Mouse (Mus musculus): ENCODE measurements at regions not wholly inside any gene's neighbourhood (a gene's known extent, or its start where the extent isn't known, plus 50 kb on each side); places are given as distances from the start of the nearest gene placed in this dataset.
"Not testable (repeated sequence)": the region's sequence is repeated elsewhere in the genome, so short reads cannot be mapped to it uniquely, and the experiment has no call there.

DNA sequence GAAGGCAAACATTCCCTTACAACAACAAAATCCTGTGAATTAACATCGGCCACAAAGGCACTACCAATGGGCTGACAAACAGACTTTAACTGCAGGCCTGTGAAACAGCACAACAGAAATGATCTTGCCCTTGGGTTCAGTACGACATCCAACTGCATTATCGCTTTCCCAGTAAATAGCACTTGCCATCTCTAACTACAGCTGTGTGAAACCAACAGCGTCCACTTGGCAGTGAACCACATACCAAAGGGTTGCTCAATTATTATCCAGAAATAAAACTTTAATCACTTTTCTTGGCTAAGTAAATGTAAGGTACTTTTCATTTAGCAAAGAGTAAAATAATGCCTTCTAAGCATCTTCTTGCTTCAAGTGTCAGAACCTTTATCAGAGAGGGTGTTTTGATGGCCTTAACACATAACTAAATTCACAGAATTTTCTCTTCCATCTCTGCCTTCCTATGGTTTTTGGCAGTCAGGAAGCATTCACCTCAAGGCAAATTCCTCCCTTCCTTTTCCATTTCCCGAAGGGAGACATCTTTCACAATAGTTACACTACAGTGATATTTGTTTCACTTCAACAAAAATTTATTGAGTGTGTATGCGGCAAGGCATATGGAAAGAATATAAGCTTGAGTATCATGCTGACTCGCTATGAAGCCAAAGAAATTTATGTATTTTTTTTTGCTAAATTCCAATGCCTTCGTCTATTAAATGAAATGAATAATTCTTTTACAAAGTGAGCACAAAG is 178.9 kb upstream of the Mpdz start:
- DNase-seq (ENCODE audit: extremely low spot score, low read depth, low spot score) = no peak

DNA sequence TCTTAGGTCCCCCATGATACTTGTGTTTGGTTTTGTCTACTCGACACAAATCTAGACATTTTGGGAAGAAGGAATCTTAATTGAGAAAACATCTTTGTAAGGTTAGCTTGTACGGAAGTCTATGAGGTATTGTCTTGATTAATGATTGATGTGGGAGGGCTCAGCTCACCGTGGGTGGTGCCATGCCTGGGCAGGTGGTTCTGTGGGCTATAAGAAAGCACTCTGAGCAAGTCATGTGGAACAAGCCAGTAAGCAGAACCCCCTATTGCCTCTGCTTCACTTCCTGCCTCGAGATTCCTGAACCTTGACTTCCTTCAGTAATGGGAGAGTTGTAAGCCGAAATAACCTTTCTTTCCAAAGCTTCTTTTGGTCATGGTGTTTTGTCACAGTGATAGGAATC is 174.6 kb upstream of the Mpdz start:
- no peak for DNase-seq (ENCODE audit: extremely low spot score, low read depth, low spot score)

DNA sequence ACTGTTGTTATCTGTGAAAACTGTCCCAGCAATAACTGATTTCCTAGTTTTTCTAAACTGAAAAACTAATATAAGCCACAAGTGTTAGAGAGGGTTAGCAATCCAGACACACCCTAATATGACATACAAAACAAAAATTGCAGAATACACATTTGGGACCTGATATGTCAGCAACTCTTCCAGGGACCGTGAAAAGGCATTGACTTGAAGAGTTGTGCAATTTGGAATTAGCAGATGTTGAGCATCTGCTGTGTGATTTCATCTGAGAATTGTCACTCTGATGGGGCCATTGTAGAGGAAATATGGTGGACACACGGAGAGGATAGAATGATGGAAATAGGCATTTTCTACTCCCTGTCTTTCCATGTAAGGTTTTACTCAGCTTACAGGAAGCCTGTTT is 168.6 kb upstream of the Mpdz start:
- no peak for DNase-seq (ENCODE audit: extremely low spot score, low read depth, low spot score)

DNA sequence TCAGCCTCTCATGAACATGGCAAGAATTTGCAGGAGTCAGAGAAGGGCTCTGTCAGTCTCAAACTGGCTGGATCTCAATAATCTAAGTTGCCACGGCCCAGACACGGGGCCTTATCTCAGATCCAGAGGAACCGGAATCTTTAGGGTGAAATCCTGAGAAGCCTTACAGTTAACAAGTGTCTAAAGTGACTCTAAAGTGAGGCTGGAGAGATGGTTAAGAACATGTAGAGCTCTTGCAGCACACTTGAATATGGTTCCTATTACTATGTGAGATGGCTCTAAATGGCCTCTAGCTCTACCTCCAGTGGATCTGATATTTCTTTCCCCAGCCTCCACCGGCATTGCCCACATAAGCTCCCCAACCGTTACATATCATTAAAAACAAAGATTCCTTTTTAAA is 157.8 kb upstream of the Mpdz start:
- no peak for DNase-seq (ENCODE audit: extremely low spot score, low read depth, low spot score)

GRCm38 (mm10) chr4:81597390-81597789 is 154.8 kb upstream of the Mpdz start:
- DNase-seq (ENCODE audit: extremely low spot score, low read depth, low spot score) = no peak

- DNase-seq (ENCODE audit: extremely low spot score, low read depth, low spot score) = not testable (repeated sequence)
These were observed 150.8 kb upstream of the Mpdz start for GRCm38 (mm10) chr4:81593431-81593830.

- no peak for DNase-seq (ENCODE audit: extremely low spot score, low read depth, low spot score)
These were observed 139.9 kb upstream of the Mpdz start for GRCm38 (mm10) chr4:81582546-81582945.

GRCm38 (mm10) chr4:81580553-81580952 is 137.9 kb upstream of the Mpdz start:
- DNase-seq (ENCODE audit: extremely low spot score, low read depth, low spot score) = no peak

DNA sequence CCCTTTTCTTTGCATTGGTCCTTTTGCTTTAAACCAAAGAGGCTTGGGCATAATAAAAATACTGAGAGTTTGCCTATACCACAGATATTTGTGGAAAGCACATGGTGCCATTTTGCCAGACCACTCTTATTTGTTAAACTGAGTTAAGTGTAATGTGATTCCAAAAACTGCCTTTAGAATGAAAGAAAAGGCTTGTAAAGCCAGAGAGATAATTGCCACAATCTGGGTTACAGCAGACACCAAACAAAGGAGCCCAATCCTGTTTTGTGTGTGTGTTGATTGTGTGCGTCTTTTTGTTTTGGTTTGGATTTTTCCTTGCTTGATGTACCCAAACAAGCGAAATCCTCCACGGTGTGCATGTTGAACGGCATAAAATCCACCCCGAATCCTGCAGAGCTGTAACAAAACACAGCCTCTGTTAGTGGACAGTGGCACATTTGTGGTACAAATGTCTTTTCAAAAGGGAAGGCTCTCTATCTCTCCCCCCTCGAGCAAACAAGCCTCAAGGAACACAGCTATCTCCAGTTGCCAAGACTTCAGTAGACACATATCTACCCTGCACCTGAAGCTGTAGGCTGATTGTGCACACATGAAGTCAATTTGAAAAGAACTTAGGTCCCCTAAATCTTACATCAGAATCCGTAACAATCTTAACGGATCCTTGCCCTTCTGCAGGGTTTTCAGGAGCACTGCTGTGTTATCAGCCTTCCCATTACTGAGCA is 136.9 kb upstream of the Mpdz start:
- DNase-seq (ENCODE audit: extremely low spot score, low read depth, low spot score) = no peak

GRCm38 (mm10) chr4:81578981-81579380 is 136.4 kb upstream of the Mpdz start:
- DNase-seq (ENCODE audit: extremely low spot score, low read depth, low spot score) = no peak

- no peak for DNase-seq (ENCODE audit: extremely low spot score, low read depth, low spot score)
These were observed 131.2 kb upstream of the Mpdz start for GRCm38 (mm10) chr4:81573771-81574170.

DNA sequence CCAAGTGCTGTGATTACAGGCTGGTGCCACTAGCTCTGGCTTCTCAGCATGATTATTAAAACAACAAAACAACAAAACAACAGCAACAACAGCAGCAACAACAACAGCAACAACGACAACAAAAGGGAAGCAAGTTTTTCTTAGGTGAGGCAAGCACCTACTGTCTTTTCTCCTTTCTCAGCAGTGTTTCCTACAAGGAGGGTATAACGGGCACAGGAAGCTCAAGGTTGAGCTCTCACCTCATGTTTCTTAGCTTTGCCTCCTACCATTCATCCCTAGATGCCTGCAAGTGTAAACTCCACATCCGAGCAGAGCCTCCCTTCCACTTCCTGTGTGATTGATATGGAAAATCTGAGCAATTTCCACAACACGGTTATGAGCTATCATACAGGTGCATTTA is 128.1 kb upstream of the Mpdz start:
- DNase-seq (ENCODE audit: extremely low spot score, low read depth, low spot score) = no peak

- DNase-seq (ENCODE audit: extremely low spot score, low read depth, low spot score) = no peak
These were observed 126.9 kb upstream of the Mpdz start for GRCm38 (mm10) chr4:81569531-81569930.

GRCm38 (mm10) chr4:81568404-81568803 is 125.8 kb upstream of the Mpdz start:
- no peak for DNase-seq (ENCODE audit: extremely low spot score, low read depth, low spot score)

GRCm38 (mm10) chr4:81567928-81568327 is 125.3 kb upstream of the Mpdz start:
- no peak for DNase-seq (ENCODE audit: extremely low spot score, low read depth, low spot score)

DNA sequence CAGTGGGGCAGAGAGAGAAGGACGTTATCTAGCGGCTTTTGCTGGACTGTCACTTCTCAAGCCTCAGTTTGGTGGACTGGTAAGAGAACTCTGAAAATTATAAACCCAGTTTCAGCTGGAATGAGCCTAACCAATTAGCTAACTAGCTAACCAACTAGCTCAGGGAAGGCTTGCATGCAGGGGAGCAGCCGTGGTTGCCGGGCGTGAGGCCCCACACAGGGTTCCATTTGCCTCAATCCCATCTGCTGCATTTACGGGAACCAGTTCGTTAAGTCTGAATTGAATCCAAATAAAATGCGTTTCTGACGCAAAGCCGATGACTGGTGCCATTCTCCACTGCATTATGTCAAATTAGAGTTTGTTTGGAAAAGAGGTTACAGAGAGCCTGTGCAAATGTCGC is 123.9 kb upstream of the Mpdz start:
- DNase-seq (ENCODE audit: extremely low spot score, low read depth, low spot score) = no peak

DNA sequence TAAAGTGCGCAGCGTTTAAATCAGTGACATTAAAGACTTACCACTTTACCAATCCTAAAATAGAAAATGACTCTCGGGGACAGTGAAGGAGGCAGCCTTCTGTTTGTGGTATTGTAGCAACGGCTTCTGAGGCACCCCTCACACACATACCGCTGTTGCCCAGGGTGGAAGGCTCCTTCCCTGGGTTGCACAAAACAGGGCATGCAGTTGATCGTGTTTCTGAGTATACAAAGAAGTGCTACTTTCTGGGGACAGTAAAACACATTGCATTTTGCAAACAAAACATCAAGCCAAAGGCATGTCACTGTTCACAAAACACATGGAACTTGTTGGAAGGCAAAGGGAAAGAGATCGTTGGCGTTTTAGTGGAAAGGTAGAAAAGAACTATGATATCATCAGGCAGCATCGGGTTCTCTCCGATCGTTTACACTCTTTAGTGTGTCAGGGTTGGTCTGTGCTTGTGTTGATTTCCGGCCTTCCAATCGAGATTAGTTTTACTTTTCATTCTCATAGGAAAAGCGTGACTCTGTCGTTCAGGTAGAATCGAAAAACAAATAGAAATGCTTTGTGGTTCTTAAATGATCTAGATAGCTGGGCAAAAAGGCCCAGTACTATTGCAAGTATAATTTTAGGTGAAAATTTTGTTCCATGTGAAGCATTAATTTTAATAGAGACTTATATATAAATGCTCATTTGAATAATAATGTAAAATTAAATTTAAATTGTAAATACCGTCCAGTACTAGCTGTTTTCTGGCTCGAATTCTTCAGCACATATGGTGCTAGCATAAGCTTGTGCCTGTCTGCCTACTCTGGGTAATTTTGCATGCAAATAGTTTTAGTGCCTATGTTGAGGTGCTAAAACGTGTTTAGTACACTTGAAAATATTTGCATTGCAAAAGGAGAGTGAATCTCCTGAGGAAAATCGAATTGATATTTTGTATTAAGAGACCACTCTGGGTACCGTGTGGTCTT is 123.1 kb upstream of the Mpdz start:
- no peak for DNase-seq (ENCODE audit: extremely low spot score, low read depth, low spot score)

- peak; percentile 75 for DNase-seq (ENCODE audit: extremely low spot score, low read depth, low spot score)
These were observed 121.8 kb upstream of the Mpdz start for GRCm38 (mm10) chr4:81564446-81564845.

DNA sequence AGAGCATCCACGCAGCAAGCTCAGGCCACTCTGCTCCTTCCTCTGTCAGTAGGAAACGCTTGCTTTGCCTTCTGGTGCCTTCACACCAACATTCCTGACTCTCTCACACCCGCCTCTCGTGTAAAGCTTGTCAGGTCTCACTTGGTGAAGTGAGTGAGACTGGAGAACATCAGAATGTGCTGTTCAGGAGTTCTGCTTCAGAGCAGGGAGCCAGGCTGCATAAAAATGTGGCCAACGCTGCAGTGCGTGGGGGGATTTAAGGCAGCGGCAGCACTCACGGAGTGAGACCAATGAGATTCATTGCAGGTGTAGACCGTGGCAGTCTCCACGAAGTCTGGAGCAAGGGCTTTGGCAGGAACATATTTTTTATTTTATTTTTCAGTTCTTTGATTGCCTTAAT is 121.0 kb upstream of the Mpdz start:
- DNase-seq (ENCODE audit: extremely low spot score, low read depth, low spot score) = no peak

- DNase-seq (ENCODE audit: extremely low spot score, low read depth, low spot score) = no peak
These were observed 118.8 kb upstream of the Mpdz start for GRCm38 (mm10) chr4:81561453-81561852.

DNA sequence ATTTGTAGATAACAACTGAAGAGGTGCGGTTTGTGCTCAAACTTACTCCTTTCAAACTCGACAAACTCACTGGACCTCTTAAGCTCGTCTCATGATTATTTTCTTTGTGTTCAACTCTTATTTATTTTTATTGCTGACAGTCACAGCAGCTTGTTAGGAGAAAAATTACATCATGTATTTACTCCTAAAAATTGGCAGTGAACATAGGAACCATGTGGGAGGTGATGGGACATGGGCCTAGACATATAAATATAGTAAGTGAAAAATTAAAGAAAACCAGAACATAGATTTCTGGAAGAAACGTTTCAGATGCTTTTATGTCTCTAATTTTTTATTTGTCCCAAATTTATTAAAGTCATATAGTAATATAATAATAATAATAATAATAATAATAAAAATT is 108.2 kb upstream of the Mpdz start:
- DNase-seq (ENCODE audit: extremely low spot score, low read depth, low spot score) = no peak
